Mouse (Mus musculus) megakaryocyte, embryonic 14.5 days (primary cell): ENCODE results near the gene Pde4d.

Experiments used
- FLI1 ChIP-seq: IDR thresholded peaks from 2 replicates; pipeline ENCODE4 v1.6.1; 2012; ENCODE audit warnings: low read length, inconsistent platforms, mixed read lengths
- GATA1 ChIP-seq: IDR thresholded peaks from 3 replicates; pipeline ENCODE4 v1.6.1; 2012; ENCODE audit warnings: mixed read lengths, low read length, inconsistent platforms, borderline replicate concordance

- no peak for TF ChIP-seq GATA1
- no peak for TF ChIP-seq FLI1
These were observed 792.8 kb downstream of the Pde4d start for GRCm38 (mm10) chr13:109242456-109243050.
